Mouse (Mus musculus): ENCODE data around the gene Crot.
A peak's percentile ranks its signal among the peaks of the same experiment; 100 is the strongest.
"Not testable (repeated sequence)": the region's sequence is repeated elsewhere in the genome, so short reads cannot be mapped to it uniquely, and the experiment has no call there.

Gene Crot

GRCm38 (mm10) chr5:8995966-8996685, 998 bp downstream of the Crot start:
- DNase-seq = peak in 1 of 2 experiments; percentile 15

- DNase-seq = no peak
These were observed 5.5 kb downstream of the Crot start for GRCm38 (mm10) chr5:8991626-8992025.

GRCm38 (mm10) chr5:8990526-8990925, 6.6 kb downstream of the Crot start:
- no peak for DNase-seq

GRCm38 (mm10) chr5:8987925-8988324, 9.2 kb downstream of the Crot start:
- DNase-seq = no peak

- DNase-seq = no peak
These were observed 11.7 kb downstream of the Crot start for GRCm38 (mm10) chr5:8985470-8985869.

GRCm38 (mm10) chr5:8974721-8975120, 22.4 kb downstream of the Crot start:
- no peak for DNase-seq

GRCm38 (mm10) chr5:8972355-8972754, 24.8 kb downstream of the Crot start:
- DNase-seq = no peak

GRCm38 (mm10) chr5:8970694-8971093, 26.4 kb downstream of the Crot start:
- DNase-seq = no peak

- no peak for DNase-seq
These were observed 32.6 kb downstream of the Crot start for GRCm38 (mm10) chr5:8964487-8964886.

- DNase-seq = no peak
These were observed 36.6 kb downstream of the Crot start for GRCm38 (mm10) chr5:8960534-8960933.

GRCm38 (mm10) chr5:8955544-8955943, 41.6 kb downstream of the Crot start:
- no peak for DNase-seq

GRCm38 (mm10) chr5:8953660-8954059, 43.5 kb downstream of the Crot start:
- no peak for DNase-seq

- no peak for DNase-seq
These were observed 49.6 kb downstream of the Crot start for GRCm38 (mm10) chr5:8947423-8948110.

- DNase-seq = no peak
These were observed 53.3 kb downstream of the Crot start for GRCm38 (mm10) chr5:8943836-8944235.

GRCm38 (mm10) chr5:8941266-8941665, 55.9 kb downstream of the Crot start:
- DNase-seq = not testable (repeated sequence)

- no peak for DNase-seq
These were observed 59.2 kb downstream of the Crot start for GRCm38 (mm10) chr5:8937965-8938364.

GRCm38 (mm10) chr5:8928440-8928839, 68.7 kb downstream of the Crot start:
- no peak for DNase-seq

- DNase-seq = no peak
These were observed 80.1 kb downstream of the Crot start for GRCm38 (mm10) chr5:8917069-8917468.

GRCm38 (mm10) chr5:8916400-8916799, 80.7 kb downstream of the Crot start:
- DNase-seq = no peak
